Mouse (Mus musculus): ENCODE results near the gene Sipa1l1.

DNA sequence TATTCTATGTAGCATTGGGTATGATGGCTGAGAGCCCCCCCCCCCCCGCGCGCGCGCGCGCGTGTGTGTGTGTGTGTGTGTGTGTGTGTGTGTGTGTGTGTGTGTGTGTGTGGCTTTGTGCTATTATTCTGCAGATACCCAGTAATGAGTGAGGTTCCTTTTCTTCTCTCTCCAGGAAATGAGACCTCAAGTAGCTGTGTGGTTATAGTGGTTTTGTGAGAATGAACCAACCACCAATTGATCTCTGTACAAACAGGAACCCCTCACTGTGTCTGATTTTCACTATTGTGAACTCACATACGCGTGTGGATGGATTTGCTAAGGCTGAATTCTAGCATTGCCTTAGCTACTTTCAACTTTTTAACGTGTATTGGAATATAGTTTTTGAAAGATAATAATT lies 181.0 kb downstream of the Sipa1l1 start:
- TF ChIP-seq CTCF (IDR thresholded peaks at IDR 0.05; ENCODE audit: low read depth, low read length): no peak
- TF ChIP-seq TAL1 (conservative IDR thresholded peaks at IDR 0.05; ENCODE audit: low read depth, low read length): no peak
- TF ChIP-seq GATA1 (IDR thresholded peaks at IDR 0.05; ENCODE audit: borderline replicate concordance, low read length): no peak

Data from G1E (cell line).